Mouse (Mus musculus): ENCODE results near the gene Gm11084. TPM values are rescaled to one million over a fixed set of nuclear protein-coding genes. Genes with fewer than 3 reads are reported as not detected.

Gene Gm11084
- polyA plus RNA-seq, 1 experiment: not detected

DNA sequence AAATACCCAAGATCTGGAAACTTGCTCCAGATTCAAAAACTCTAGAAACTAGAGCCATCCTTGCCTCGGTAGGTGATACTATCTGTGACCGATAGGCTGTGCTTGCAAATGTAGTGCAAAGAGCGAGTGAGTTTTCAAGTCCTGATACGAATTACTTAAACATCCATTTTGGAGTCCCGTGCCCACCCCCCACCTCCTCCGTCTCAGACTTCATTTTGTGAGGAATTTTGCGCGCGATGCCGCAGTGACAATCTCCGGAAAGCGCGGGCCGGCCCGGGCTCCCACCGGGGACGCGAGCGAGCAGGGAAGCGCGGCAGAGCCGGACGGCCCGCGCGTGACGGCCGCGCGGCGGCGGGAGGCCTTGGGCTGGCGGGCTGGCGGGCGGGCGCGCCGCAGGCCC is 8.0 kb downstream of the Gm11084 start:
- DNase-seq (ENCODE audit: low read depth): peak; percentile 83
- TF ChIP-seq POLR2A (IDR thresholded peaks at IDR 0.05; ENCODE audit: borderline replicate concordance, extremely low read depth, insufficient read depth, insufficient read length, poor library complexity, severe bottlenecking) (no peak), CTCF (IDR thresholded peaks at IDR 0.05; ENCODE audit: borderline replicate concordance, extremely low read depth, insufficient read depth, insufficient read length) (peak; percentile 49; the same call in 1 of the 2 replicates)

DNA sequence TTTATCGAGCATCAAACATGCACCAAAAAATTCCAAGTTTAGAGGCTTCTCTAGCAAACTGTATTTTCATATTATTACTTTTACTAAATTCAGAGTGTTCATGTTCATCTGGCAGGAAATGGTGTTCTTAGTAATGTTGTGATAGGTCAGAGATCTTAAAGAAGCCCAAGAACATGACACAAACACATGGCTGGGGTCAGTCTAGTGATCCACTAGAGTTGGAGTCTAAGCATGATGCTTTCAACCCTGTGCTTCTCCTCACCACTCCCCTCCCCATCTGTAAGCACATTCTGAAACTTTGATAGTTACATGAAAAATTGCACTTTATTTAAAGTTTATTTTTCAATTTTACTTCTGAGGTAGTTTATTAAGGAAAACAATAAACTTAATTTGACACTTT is 9.2 kb downstream of the Gm11084 start:
- TF ChIP-seq POLR2A (IDR thresholded peaks at IDR 0.05; ENCODE audit: borderline replicate concordance, extremely low read depth, insufficient read depth, insufficient read length, poor library complexity, severe bottlenecking): no peak
- TF ChIP-seq CTCF (IDR thresholded peaks at IDR 0.05; ENCODE audit: borderline replicate concordance, extremely low read depth, insufficient read depth, insufficient read length): no peak

DNA sequence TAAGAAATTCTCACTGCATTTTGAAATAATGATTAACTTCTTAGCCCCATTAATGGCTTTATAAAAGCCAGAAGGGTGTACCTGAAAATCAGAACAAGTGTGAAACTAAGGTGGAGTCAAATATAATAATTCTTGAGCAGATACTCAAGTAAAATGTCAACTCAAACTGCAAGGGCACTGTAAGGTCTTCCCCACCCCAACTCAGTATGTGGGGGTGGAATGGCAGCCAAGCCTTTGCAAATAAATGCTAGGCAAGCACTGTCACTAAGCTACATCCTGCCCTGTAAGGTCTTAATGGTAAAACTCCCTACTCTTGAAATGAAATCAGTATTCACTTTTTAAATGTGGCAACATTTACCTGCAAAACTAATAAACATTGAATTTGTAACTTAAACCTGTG is 10.5 kb downstream of the Gm11084 start:
- DNase-seq (ENCODE audit: low read depth): no peak

More for the DNA sequence above, 9.2 kb downstream of the Gm11084 start:
- DNase-seq (ENCODE audit: low read depth): no peak

DNA sequence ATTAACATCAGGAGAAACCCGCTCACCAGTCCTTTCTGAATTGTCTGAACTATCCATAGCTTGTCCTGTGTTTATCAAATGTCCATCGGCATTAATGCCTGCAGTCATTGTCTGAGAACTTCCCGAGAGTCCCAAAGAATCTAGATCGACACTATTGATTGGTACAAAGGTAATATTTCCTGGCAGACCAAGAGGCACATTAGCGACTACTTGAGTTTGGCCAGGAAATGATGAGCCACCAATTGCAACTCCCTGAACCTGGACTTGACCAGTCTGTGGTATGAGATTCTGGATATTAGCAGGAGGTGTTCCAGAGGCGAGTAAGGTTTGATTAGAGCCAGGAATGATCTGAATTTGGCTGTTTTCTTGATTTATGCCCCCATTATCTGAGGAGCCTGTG is 15.7 kb downstream of the Gm11084 start:
- no peak for DNase-seq (ENCODE audit: low read depth)
- TF ChIP-seq CTCF (IDR thresholded peaks at IDR 0.05; ENCODE audit: borderline replicate concordance, extremely low read depth, insufficient read depth, insufficient read length) (no peak), POLR2A (IDR thresholded peaks at IDR 0.05; ENCODE audit: borderline replicate concordance, extremely low read depth, insufficient read depth, insufficient read length, poor library complexity, severe bottlenecking) (no peak)

More for the DNA sequence above, 10.5 kb downstream of the Gm11084 start:
- TF ChIP-seq CTCF (IDR thresholded peaks at IDR 0.05; ENCODE audit: borderline replicate concordance, extremely low read depth, insufficient read depth, insufficient read length) (no peak), POLR2A (IDR thresholded peaks at IDR 0.05; ENCODE audit: borderline replicate concordance, extremely low read depth, insufficient read depth, insufficient read length, poor library complexity, severe bottlenecking) (no peak)

DNA sequence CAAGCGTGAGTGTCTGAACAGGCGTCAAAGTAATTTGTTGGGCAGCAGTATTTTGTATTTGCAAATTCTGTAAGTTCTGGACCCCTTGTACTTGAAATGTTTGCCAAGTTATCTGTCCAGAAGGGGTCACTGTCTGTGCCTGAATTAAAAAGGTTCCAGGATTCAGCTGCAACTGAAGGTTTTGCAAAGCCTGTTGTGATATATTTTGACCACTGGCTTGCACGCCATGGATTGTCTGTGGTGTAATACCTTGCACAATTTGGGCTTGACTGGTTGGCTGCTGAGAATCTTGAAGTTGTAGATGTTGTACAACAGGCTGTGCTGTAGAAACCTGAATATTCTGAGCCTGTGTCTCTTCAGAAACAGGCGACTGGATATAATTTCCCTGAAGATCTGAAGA is 16.2 kb downstream of the Gm11084 start:
- DNase-seq (ENCODE audit: low read depth): no peak
- TF ChIP-seq CTCF (IDR thresholded peaks at IDR 0.05; ENCODE audit: borderline replicate concordance, extremely low read depth, insufficient read depth, insufficient read length) (no peak), POLR2A (IDR thresholded peaks at IDR 0.05; ENCODE audit: borderline replicate concordance, extremely low read depth, insufficient read depth, insufficient read length, poor library complexity, severe bottlenecking) (no peak)

DNA sequence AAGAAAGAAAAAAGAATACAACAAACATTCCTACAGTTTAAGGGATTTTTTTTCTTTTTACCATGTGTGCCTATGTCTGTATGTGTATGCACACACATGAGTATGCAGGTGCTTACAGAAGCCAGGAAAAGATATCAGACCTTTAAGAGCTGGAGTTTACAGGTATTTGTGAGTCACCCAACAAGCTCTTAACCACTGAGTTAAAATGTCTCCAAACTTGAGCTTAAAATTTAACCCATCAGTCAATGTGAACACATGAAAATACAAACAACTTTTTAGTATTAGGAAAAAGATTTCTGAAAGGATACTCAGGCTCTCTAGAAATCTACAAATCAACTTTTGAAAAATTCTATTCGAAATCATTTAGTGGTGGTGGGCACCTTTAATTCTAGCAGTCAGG is 18.0 kb downstream of the Gm11084 start:
- no peak for DNase-seq (ENCODE audit: low read depth)

GRCm38 (mm10) chr2:72965450-72965849 is 21.1 kb downstream of the Gm11084 start:
- TF ChIP-seq POLR2A (IDR thresholded peaks at IDR 0.05; ENCODE audit: borderline replicate concordance, extremely low read depth, insufficient read depth, insufficient read length, poor library complexity, severe bottlenecking): no peak
- TF ChIP-seq CTCF (IDR thresholded peaks at IDR 0.05; ENCODE audit: borderline replicate concordance, extremely low read depth, insufficient read depth, insufficient read length): no peak

More for the DNA sequence above, 18.0 kb downstream of the Gm11084 start:
- no peak for TF ChIP-seq CTCF (IDR thresholded peaks at IDR 0.05; ENCODE audit: borderline replicate concordance, extremely low read depth, insufficient read depth, insufficient read length)
- TF ChIP-seq POLR2A (IDR thresholded peaks at IDR 0.05; ENCODE audit: borderline replicate concordance, extremely low read depth, insufficient read depth, insufficient read length, poor library complexity, severe bottlenecking): no peak

DNA sequence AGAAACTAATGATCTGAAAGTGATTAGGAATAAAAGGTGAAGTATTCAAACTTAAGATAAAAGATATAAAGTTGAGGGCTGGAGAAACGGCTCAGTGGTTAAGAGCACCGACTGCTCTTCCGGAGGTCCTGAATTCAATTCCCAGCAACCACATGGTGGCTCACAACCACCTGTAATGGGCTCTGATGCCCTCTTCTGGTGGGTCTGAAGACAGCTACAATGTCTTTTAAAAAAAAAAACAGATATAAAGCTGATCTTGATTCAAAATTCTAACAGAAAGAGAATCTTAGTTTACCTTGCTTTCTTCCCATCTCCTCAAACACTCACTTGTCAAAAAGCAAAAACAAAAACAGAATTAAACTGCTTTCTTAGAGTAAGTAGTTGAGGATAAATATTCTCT is 30.1 kb downstream of the Gm11084 start:
- TF ChIP-seq POLR2A (IDR thresholded peaks at IDR 0.05; ENCODE audit: borderline replicate concordance, extremely low read depth, insufficient read depth, insufficient read length, poor library complexity, severe bottlenecking) (no peak), CTCF (IDR thresholded peaks at IDR 0.05; ENCODE audit: borderline replicate concordance, extremely low read depth, insufficient read depth, insufficient read length) (no peak)
- no peak for DNase-seq (ENCODE audit: low read depth)

More at GRCm38 (mm10) chr2:72965450-72965849, 21.1 kb downstream of the Gm11084 start:
- DNase-seq (ENCODE audit: low read depth): no peak

GRCm38 (mm10) chr2:72952979-72953378 is 33.5 kb downstream of the Gm11084 start:
- DNase-seq (ENCODE audit: low read depth): no peak
- TF ChIP-seq CTCF (IDR thresholded peaks at IDR 0.05; ENCODE audit: borderline replicate concordance, extremely low read depth, insufficient read depth, insufficient read length) (no peak), POLR2A (IDR thresholded peaks at IDR 0.05; ENCODE audit: borderline replicate concordance, extremely low read depth, insufficient read depth, insufficient read length, poor library complexity, severe bottlenecking) (no peak)

DNA sequence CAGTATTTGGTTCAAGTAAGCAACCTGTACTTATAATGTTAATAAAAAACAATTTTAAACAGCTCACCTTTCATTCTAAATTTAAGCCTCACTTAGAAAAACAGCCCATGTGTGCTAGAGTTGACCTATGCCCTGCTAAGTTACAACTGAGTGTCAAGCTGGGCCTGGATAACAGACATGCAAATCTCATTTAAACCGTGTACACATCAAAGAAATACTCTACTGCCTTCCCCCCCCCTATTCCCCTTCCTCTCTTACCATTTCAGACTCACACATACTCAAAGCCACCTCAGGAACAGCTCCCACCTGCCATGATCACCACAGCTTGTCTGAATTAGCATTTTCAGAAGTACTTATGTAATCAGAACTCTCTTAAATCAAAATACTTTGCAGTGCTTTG is 50.6 kb downstream of the Gm11084 start:
- peak; percentile 31 for DNase-seq (ENCODE audit: low read depth)

GRCm38 (mm10) chr2:72932186-72932585 is 54.3 kb downstream of the Gm11084 start:
- TF ChIP-seq CTCF (IDR thresholded peaks at IDR 0.05; ENCODE audit: borderline replicate concordance, extremely low read depth, insufficient read depth, insufficient read length) (no peak), POLR2A (IDR thresholded peaks at IDR 0.05; ENCODE audit: borderline replicate concordance, extremely low read depth, insufficient read depth, insufficient read length, poor library complexity, severe bottlenecking) (no peak)
- DNase-seq (ENCODE audit: low read depth): no peak

More for the DNA sequence above, 50.6 kb downstream of the Gm11084 start:
- no peak for TF ChIP-seq CTCF (IDR thresholded peaks at IDR 0.05; ENCODE audit: borderline replicate concordance, extremely low read depth, insufficient read depth, insufficient read length)
- TF ChIP-seq POLR2A (IDR thresholded peaks at IDR 0.05; ENCODE audit: borderline replicate concordance, extremely low read depth, insufficient read depth, insufficient read length, poor library complexity, severe bottlenecking): no peak

- no peak for TF ChIP-seq CTCF (IDR thresholded peaks at IDR 0.05; ENCODE audit: borderline replicate concordance, extremely low read depth, insufficient read depth, insufficient read length)
- no peak for TF ChIP-seq POLR2A (IDR thresholded peaks at IDR 0.05; ENCODE audit: borderline replicate concordance, extremely low read depth, insufficient read depth, insufficient read length, poor library complexity, severe bottlenecking)
- peak; percentile 36 for DNase-seq (ENCODE audit: low read depth)
These were observed 61.5 kb downstream of the Gm11084 start for GRCm38 (mm10) chr2:72924981-72925380.

Other genes starting within 250 kb of the Gm11084 start
- gene Sp3, start 6.3 kb downstream of the Gm11084 start, polyA plus RNA-seq (2012; rRNA removed): 40.7 and 41.7 TPM in 2 replicates
- gene Ola1, start 232.2 kb upstream of the Gm11084 start, polyA plus RNA-seq (2012; rRNA removed): 36.7 and 43.9 TPM in 2 replicates